Mouse (Mus musculus) heart, postnatal 4 days (tissue): ENCODE data around the gene Ptpn20. TPM values are rescaled to one million over a fixed set of nuclear protein-coding genes. Genes with fewer than 3 reads are reported as not detected.

Experiments
- DNase-seq: peaks from one replicate; pipeline ENCODE4 v3.0.0; 2021
- total RNA-seq, 2 experiments: library from RNA; stranded (reverse); gene quantifications; 2 replicates each; pipeline ENCODE4 v1.2.3; 2021

Gene Ptpn20
- total RNA-seq, 2 experiments from 2014 or later, result 0.09 TPM; not detected in 1

- DNase-seq, result no peak
These were observed 89.0 kb downstream of the Ptpn20 start for GRCm38 (mm10) chr14:33677996-33678395.

GRCm38 (mm10) chr14:33678740-33679139 lies 89.7 kb downstream of the Ptpn20 start:
- DNase-seq, result no peak

GRCm38 (mm10) chr14:33680621-33681020 lies 91.6 kb downstream of the Ptpn20 start:
- DNase-seq, result no peak

GRCm38 (mm10) chr14:33682768-33683167 lies 93.8 kb downstream of the Ptpn20 start:
- no peak for DNase-seq

GRCm38 (mm10) chr14:33683701-33684100 lies 94.7 kb downstream of the Ptpn20 start:
- no peak for DNase-seq

- DNase-seq, result peak; percentile 25
These were observed 98.5 kb downstream of the Ptpn20 start for GRCm38 (mm10) chr14:33687444-33688028.

GRCm38 (mm10) chr14:33689044-33689443 lies 100.0 kb downstream of the Ptpn20 start:
- DNase-seq, result no peak

Other genes with a start within 250 kb of the Ptpn20 start
- 10 to 100 TPM; 52.3 to 54.7 TPM for gene Mapk8, start 142.0 kb upstream of the Ptpn20 start, total RNA-seq
- gene Frmpd2, start 117.5 kb upstream of the Ptpn20 start, total RNA-seq, result under 1 TPM; 0.21 to 0.32 TPM